Mouse (Mus musculus) CH12.LX (cell line): Measurements from ENCODE around the gene Ubash3a. TPM values are rescaled to one million over a fixed set of nuclear protein-coding genes. Genes with fewer than 3 reads are reported as not detected.

Source experiments
- DNase-seq: peaks from one replicate; pipeline ENCODE4 v3.0.0-alpha.2; 2013; ENCODE audit errors: extremely low read depth
- H3K27ac ChIP-seq: 2 replicates; pipeline ENCODE4 v1.5.1; 2012; ENCODE audit warnings: low read depth, mild to moderate bottlenecking, control low read depth, moderate library complexity; ENCODE audit not compliant: insufficient read depth
- H3K27me3 ChIP-seq: replicated peaks from 2 replicates; pipeline ENCODE3; 2012; ENCODE audit warnings: inconsistent platforms
- H3K36me3 ChIP-seq, 2 experiments: replicated peaks in 1 of 2; 2 replicates each; pipeline versions ENCODE3 to v1.6.1; 2012; ENCODE audit warnings: inconsistent platforms in 1 of 2, low read length in 1 of 2, mild to moderate bottlenecking in 1 of 2, mixed read lengths in 1 of 2, moderate library complexity in 1 of 2; ENCODE audit not compliant: control insufficient read depth in 1 of 2, insufficient read depth in 1 of 2
- H3K4me1 ChIP-seq, 2 experiments: 2 replicates each; pipeline ENCODE4 v1.6.1; 2012; ENCODE audit warnings: inconsistent platforms in 1 of 2, moderate library complexity in 1 of 2; ENCODE audit not compliant: insufficient read depth in 2 of 2, control insufficient read depth in 1 of 2
- H3K4me2 ChIP-seq: 2 replicates; pipeline ENCODE4 v1.6.1; 2012; ENCODE audit warnings: low read depth, mild to moderate bottlenecking, control low read depth; ENCODE audit not compliant: poor library complexity, insufficient read depth, severe bottlenecking
- H3K4me3 ChIP-seq, 3 experiments: fragments of 150-350 bp in 1 of 3; sonication (generic) in 1 of 3; replicated peaks in 1 of 3; 2 replicates each; pipeline versions ENCODE3 to v1.5.1; 2011 to 2012; ENCODE audit warnings: low read depth in 2 of 3, low read length in 2 of 3, mild to moderate bottlenecking in 2 of 3, moderate library complexity in 2 of 3, control low read depth in 1 of 3, improper control_type of control experiment in 1 of 3, inconsistent platforms in 1 of 3, mixed read lengths in 1 of 3; ENCODE audit not compliant: poor library complexity in 1 of 3
- H3K79me2 ChIP-seq: replicated peaks from 2 replicates; pipeline ENCODE4 v1.6.1; 2012; ENCODE audit warnings: mild to moderate bottlenecking, moderate library complexity; ENCODE audit not compliant: control insufficient read depth, poor library complexity, insufficient read depth, severe bottlenecking; ENCODE audit errors: extremely low read depth
- H3K9ac ChIP-seq: 2 replicates; pipeline ENCODE4 v1.6.1; 2012; ENCODE audit warnings: low read depth, mild to moderate bottlenecking, control low read depth, moderate library complexity; ENCODE audit not compliant: insufficient read depth
- H3K9me3 ChIP-seq: replicated peaks from 2 replicates; pipeline ENCODE3; 2012; ENCODE audit warnings: low read length, inconsistent platforms, mixed read lengths
- BHLHE40 ChIP-seq: IDR thresholded peaks from 2 replicates; pipeline ENCODE4 v1.6.1; 2011; ENCODE audit warnings: mild to moderate bottlenecking, low read depth, low read length, improper control_type of control experiment
- CHD1 ChIP-seq: IDR thresholded peaks from 2 replicates; pipeline ENCODE4 v1.6.1; 2012; ENCODE audit warnings: low read depth, low read length, improper control_type of control experiment, inconsistent platforms
- CTCF ChIP-seq, 2 experiments: IDR thresholded peaks in 1 of 2; conservative IDR thresholded peaks in 1 of 2; 2 replicates each; pipeline ENCODE4 v1.5.1; 2011 to 2012; ENCODE audit warnings: low read depth in 2 of 2, low read length in 2 of 2, improper control_type of control experiment in 1 of 2, inconsistent platforms in 1 of 2, mild to moderate bottlenecking in 1 of 2, moderate library complexity in 1 of 2
- EP300 ChIP-seq: IDR thresholded peaks from 2 replicates; pipeline ENCODE4 v1.6.1; 2011; ENCODE audit warnings: low read length, improper control_type of control experiment
- GABPA ChIP-seq: IDR thresholded peaks from 2 replicates; pipeline ENCODE4 v1.6.1; 2012; ENCODE audit warnings: low read depth, low read length, improper control_type of control experiment, inconsistent platforms; ENCODE audit not compliant: insufficient replicate concordance
- HCFC1 ChIP-seq: IDR thresholded peaks from 2 replicates; pipeline ENCODE4 v1.6.1; 2012; ENCODE audit warnings: low read depth, mild to moderate bottlenecking, inconsistent platforms, low read length, improper control_type of control experiment
- JUN ChIP-seq: IDR thresholded peaks from 2 replicates; pipeline ENCODE4 v1.6.1; 2011; ENCODE audit warnings: low read depth, mild to moderate bottlenecking, low read length, improper control_type of control experiment, moderate library complexity; ENCODE audit not compliant: insufficient read depth
- MAFK ChIP-seq: IDR thresholded peaks from 2 replicates; pipeline ENCODE4 v1.6.1; 2011; ENCODE audit warnings: low read length, improper control_type of control experiment; ENCODE audit not compliant: insufficient replicate concordance
- MEF2A ChIP-seq: IDR thresholded peaks from 2 replicates; pipeline ENCODE4 v1.6.1; 2014; ENCODE audit warnings: low read depth, mild to moderate bottlenecking, inconsistent platforms, low read length, improper control_type of control experiment, borderline replicate concordance
- MYC ChIP-seq: IDR thresholded peaks from 2 replicates; pipeline ENCODE4 v1.6.1; 2011; ENCODE audit warnings: low read depth, mild to moderate bottlenecking, improper control_type of control experiment, low read length
- NELFE ChIP-seq: IDR thresholded peaks from 2 replicates; pipeline ENCODE4 v1.6.1; 2011; ENCODE audit warnings: low read depth, low read length, improper control_type of control experiment
- NRF1 ChIP-seq: IDR thresholded peaks from 2 replicates; pipeline ENCODE4 v1.6.1; 2014; ENCODE audit warnings: low read depth, mild to moderate bottlenecking, inconsistent platforms, low read length, improper control_type of control experiment, moderate library complexity
- PAX5 ChIP-seq: IDR thresholded peaks from 2 replicates; pipeline ENCODE4 v1.6.1; 2012; ENCODE audit warnings: low read length, inconsistent platforms, mixed read lengths
- POLR2A ChIP-seq: IDR thresholded peaks from 2 replicates; pipeline ENCODE4 v1.6.1; 2011; ENCODE audit warnings: low read depth, mild to moderate bottlenecking, improper control_type of control experiment, low read length
- POLR2AphosphoS2 ChIP-seq: IDR thresholded peaks from 2 replicates; pipeline ENCODE4 v1.6.1; 2011; ENCODE audit warnings: low read depth, low read length, improper control_type of control experiment
- RAD21 ChIP-seq: IDR thresholded peaks from 2 replicates; pipeline ENCODE4 v1.6.1; 2011; ENCODE audit warnings: low read depth, mild to moderate bottlenecking, low read length, improper control_type of control experiment, moderate library complexity
- SIN3A ChIP-seq: IDR thresholded peaks from 2 replicates; pipeline ENCODE4 v1.6.1; 2012; ENCODE audit warnings: low read length, improper control_type of control experiment, inconsistent platforms
- SMC3 ChIP-seq: IDR thresholded peaks from 2 replicates; pipeline ENCODE4 v1.6.1; 2011; ENCODE audit warnings: low read depth, low read length, improper control_type of control experiment
- TBP ChIP-seq: conservative IDR thresholded peaks from 2 replicates; pipeline ENCODE4 v1.6.1; 2011; ENCODE audit warnings: low read depth, low read length, improper control_type of control experiment
- TCF12 ChIP-seq: IDR thresholded peaks from 2 replicates; pipeline ENCODE4 v1.6.1; 2014; ENCODE audit warnings: low read depth, mild to moderate bottlenecking, inconsistent platforms, low read length, improper control_type of control experiment
- UBTF ChIP-seq: IDR thresholded peaks from 2 replicates; pipeline ENCODE4 v1.6.1; 2012; ENCODE audit warnings: low read depth, mild to moderate bottlenecking, inconsistent platforms, low read length, improper control_type of control experiment, moderate library complexity
- ZC3H11A ChIP-seq: IDR thresholded peaks from 2 replicates; pipeline ENCODE4 v1.6.1; 2012; ENCODE audit warnings: low read depth, mild to moderate bottlenecking, inconsistent platforms, low read length, improper control_type of control experiment
- ZKSCAN1 ChIP-seq: IDR thresholded peaks from 2 replicates; pipeline ENCODE4 v1.6.1; 2012; ENCODE audit warnings: low read depth, inconsistent platforms, low read length, improper control_type of control experiment, borderline replicate concordance
- ZMIZ1 ChIP-seq: IDR thresholded peaks from 2 replicates; pipeline ENCODE4 v1.6.1; 2012; ENCODE audit warnings: low read depth, mild to moderate bottlenecking, inconsistent platforms, low read length, improper control_type of control experiment
- dilution Hi-C: fragments of 300-500 bp; cut with MboI; formaldehyde crosslinking; loops from 2 replicates; pipeline ENCODE4 v1.14.3; 2020; ENCODE audit warnings: low sequenced_read_pairs; ENCODE audit not compliant: extremely low pct_unique_long_range_greater_than_20kb, extremely low pct_ligation_motif_present
- in situ Hi-C: fragments of 300-500 bp; cut with MboI; formaldehyde crosslinking; loops from 3 replicates; pipeline ENCODE4 v1.14.3; 2019; ENCODE audit warnings: low sequenced_read_pairs, low pct_ligation_motif_present, low pct_unique_long_range_greater_than_20kb, mixed read lengths
- polyA plus RNA-seq: library from polyadenylated mRNA; unstranded; fragments of >175 nt; gene quantifications from 2 replicates; pipeline ENCODE4 v1.2.1, GENCODE M21; 2012; ENCODE audit warnings: low read depth; ENCODE audit not compliant: insufficient read length
- total RNA-seq, 2 experiments: library from RNA; depleted of rRNA; stranded (reverse); fragments of 300-350 nt in 1 of 2; fragments of >200 nt in 1 of 2; gene quantifications; 2 replicates each; pipeline ENCODE4 v1.2.3; 2012 to 2014

The Ubash3a gene
- total and polyA plus RNA-seq, 3 experiments, result 0.08 to 0.17 TPM; not detected in 1

DNA sequence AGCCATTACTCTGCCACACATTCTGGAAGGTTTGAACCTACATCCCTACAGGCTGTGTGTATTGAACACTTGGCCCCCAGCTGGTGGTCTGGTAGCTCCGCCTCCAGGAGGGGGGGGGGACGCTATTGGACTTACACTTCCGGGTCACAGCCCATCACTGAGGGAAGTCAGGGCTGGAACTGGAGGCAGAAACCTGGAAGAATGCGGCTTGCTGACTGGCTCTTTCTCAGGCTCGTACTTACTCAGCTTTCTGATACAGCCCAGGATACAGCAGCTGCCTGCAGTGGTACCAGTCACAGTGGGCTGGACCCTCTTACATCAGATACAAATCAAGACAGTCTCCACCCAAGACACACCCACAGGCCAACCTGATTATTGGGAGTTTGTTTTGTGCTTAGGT, 39.5 kb downstream of the Ubash3a start:
- TF ChIP-seq HCFC1 (no peak), GABPA (no peak), SIN3A (no peak), JUN (no peak)
- Histone ChIP-seq H3K36me3 (no peaks in the 10 kb centered on the region), H3K79me2 (no peaks in the 10 kb centered on the region), H3K27me3 (peaks cover 16% of the 10 kb centered on the region), H3K9me3 (peaks cover 12% of the 10 kb centered on the region), H3K27ac (no peak overlapping the region), H3K4me3 (no peak overlapping the region), H3K4me1 (peaks cover 6 to 14% of the 10 kb centered on the region in 2 experiments), H3K4me2 (no peak overlapping the region), H3K9ac (no peak overlapping the region)
- dilution Hi-C loops, result no loop called here
- in situ Hi-C loops, result loop anchor here (25.0 kb wide), 1 partner anchor 235 kb away; no protein-coding TSS in a partner anchor
- no peak for DNase-seq

DNA sequence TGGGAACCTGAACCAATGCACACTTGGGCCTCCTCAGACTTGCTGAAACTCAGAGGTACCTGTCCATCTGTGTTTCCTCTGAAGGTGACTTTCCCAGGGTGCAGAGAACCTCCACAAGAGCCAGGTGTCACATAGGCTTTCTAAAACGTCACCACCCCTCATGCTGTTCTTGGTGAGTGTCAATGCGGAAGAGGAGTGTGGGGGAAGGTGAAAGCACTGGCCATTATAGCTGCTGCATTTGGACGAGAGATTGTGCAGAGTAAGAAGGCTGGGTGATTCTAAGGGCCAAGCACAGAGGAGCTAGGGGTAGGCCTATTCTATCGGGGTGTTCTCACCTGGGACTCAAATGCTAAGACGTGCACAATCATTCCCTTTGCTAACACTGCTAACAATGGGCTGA, 46.3 kb downstream of the Ubash3a start:
- no peak overlapping the region for H3K27ac ChIP-seq
- H3K79me2 ChIP-seq, result no peaks in the 10 kb centered on the region
- H3K4me2 ChIP-seq, result no peak overlapping the region
- peaks cover 5 to 17% of the 10 kb centered on the region in 2 experiments; a peak in 3 of 4 replicates for H3K4me1 ChIP-seq
- H3K9me3 ChIP-seq, result peaks cover 7% of the 10 kb centered on the region
- no peaks in the 10 kb centered on the region for H3K36me3 ChIP-seq
- H3K9ac ChIP-seq, result no peak overlapping the region
- no peak overlapping the region for H3K4me3 ChIP-seq
- dilution Hi-C loops (no loop called here), in situ Hi-C loops (no loop called here)
- TF ChIP-seq POLR2A (no peak), TCF12 (no peak), NRF1 (no peak), ZC3H11A (no peak)
- DNase-seq, result no peak
- H3K27me3 ChIP-seq, result peaks cover 28% of the 10 kb centered on the region

- H3K27me3 ChIP-seq, result peaks cover 26% of the 10 kb centered on the region
- no peak overlapping the region for H3K27ac ChIP-seq
- no peak overlapping the region for H3K4me3 ChIP-seq
- no peaks in the 10 kb centered on the region for H3K36me3 ChIP-seq
- H3K79me2 ChIP-seq, result no peaks in the 10 kb centered on the region
- in situ Hi-C loops, result no loop called here
- no peak for TF ChIP-seq POLR2A
- TF ChIP-seq MAFK, result no peak
- TF ChIP-seq SIN3A, result no peak
- peak; percentile 86 for TF ChIP-seq RAD21
- TF ChIP-seq BHLHE40, result no peak
- no peak for TF ChIP-seq PAX5
- no peak for TF ChIP-seq MYC
- no peak for TF ChIP-seq TBP
- TF ChIP-seq CHD1, result no peak
- no peak for TF ChIP-seq NELFE
- TF ChIP-seq CTCF (conservative IDR thresholded peaks at IDR 0.05 in 1 of 2, IDR thresholded peaks at IDR 0.05 in 1 of 2; ENCODE audit: low read depth in 2 of 2, low read length in 2 of 2), result peak; percentile 81 to 92
- no peak for TF ChIP-seq ZMIZ1
- TF ChIP-seq UBTF, result no peak
- peak; percentile 80 for TF ChIP-seq SMC3
- TF ChIP-seq EP300, result no peak
- TF ChIP-seq POLR2AphosphoS2, result no peak
- TF ChIP-seq MEF2A, result no peak
- no peak for TF ChIP-seq ZKSCAN1
- peaks cover 7% of the 10 kb centered on the region for H3K9me3 ChIP-seq
- dilution Hi-C loops, result no loop called here
- peak; percentile 54 for DNase-seq
- peaks cover 8 to 22% of the 10 kb centered on the region in 2 experiments for H3K4me1 ChIP-seq
- no peak overlapping the region for H3K4me2 ChIP-seq
- no peak overlapping the region for H3K9ac ChIP-seq
These were observed 46.8 kb downstream of the Ubash3a start for GRCm38 (mm10) chr17:31254463-31254931.
